Mouse (Mus musculus): Measurements from ENCODE around the gene Angptl2.

Angptl2 gene

GRCm38 (mm10) chr2:33215700-33216509 is at the start of gene Angptl2:
TSS of gene Angptl2 (plus strand) at chr2:33216069.
- peak; percentile 74 for DNase-seq

GRCm38 (mm10) chr2:33167060-33167459 is 48.8 kb upstream of the Angptl2 start:
- DNase-seq, result no peak

GRCm38 (mm10) chr2:33169445-33169844 is 46.4 kb upstream of the Angptl2 start:
- DNase-seq, result no peak

- no peak for DNase-seq
Measured at GRCm38 (mm10) chr2:33170777-33171565, 44.9 kb upstream of the Angptl2 start.

GRCm38 (mm10) chr2:33173126-33173525 is 42.7 kb upstream of the Angptl2 start:
- DNase-seq, result no peak

- DNase-seq, result no peak
Measured at GRCm38 (mm10) chr2:33173686-33174085, 42.2 kb upstream of the Angptl2 start.

GRCm38 (mm10) chr2:33176516-33176915 is 39.4 kb upstream of the Angptl2 start:
- DNase-seq, result no peak

GRCm38 (mm10) chr2:33176921-33177320 is 38.9 kb upstream of the Angptl2 start:
- no peak for DNase-seq

GRCm38 (mm10) chr2:33177443-33178242 is 38.2 kb upstream of the Angptl2 start:
- DNase-seq, result no peak

- peak; percentile 68 for DNase-seq
Measured at GRCm38 (mm10) chr2:33178243-33178932, 37.5 kb upstream of the Angptl2 start.

- no peak for DNase-seq
Measured at GRCm38 (mm10) chr2:33179171-33179929, 36.5 kb upstream of the Angptl2 start.

GRCm38 (mm10) chr2:33179930-33180630 is 35.8 kb upstream of the Angptl2 start:
- DNase-seq, result no peak

- DNase-seq, result no peak
Measured at GRCm38 (mm10) chr2:33183321-33183720, 32.5 kb upstream of the Angptl2 start.

- DNase-seq, result no peak
Measured at GRCm38 (mm10) chr2:33184641-33185040, 31.2 kb upstream of the Angptl2 start.

- DNase-seq, result no peak
Measured at GRCm38 (mm10) chr2:33185258-33185657, 30.6 kb upstream of the Angptl2 start.

- DNase-seq, result no peak
Measured at GRCm38 (mm10) chr2:33186505-33186904, 29.4 kb upstream of the Angptl2 start.

GRCm38 (mm10) chr2:33187874-33188273 is 28.0 kb upstream of the Angptl2 start:
- DNase-seq, result no peak

- no peak for DNase-seq
Measured at GRCm38 (mm10) chr2:33188925-33189670, 26.8 kb upstream of the Angptl2 start.

GRCm38 (mm10) chr2:33189976-33190375 is 25.9 kb upstream of the Angptl2 start:
- DNase-seq, result no peak

GRCm38 (mm10) chr2:33200368-33201068 is 15.4 kb upstream of the Angptl2 start:
- DNase-seq, result no peak
